Mouse (Mus musculus): Measurements from ENCODE around the gene Wars2. TPM values are rescaled to one million over a fixed set of nuclear protein-coding genes. Genes with fewer than 3 reads are reported as not detected.

Gene Wars2
- polyA plus RNA-seq, 1 experiment from 2014 or later = 10.9 TPM

Small RNA genes lying within 50 kb of the gene (microRNA-seq; reads per million reads assigned to microRNA genes)
- not detected for gene Mir6481

Other genes with a start within 250 kb of the Wars2 start
- gene Hao2, start 247.8 kb upstream of the Wars2 start, polyA plus RNA-seq (2014; fragmentation: Nextera tagmentation; extraction: Ambion mirVana) = 3.7 and 6.0 TPM in 2 replicates
- 0.12 TPM in 1 of 2 replicates, not detected in the other for gene Tbx15, start 99.3 kb downstream of the Wars2 start, polyA plus RNA-seq (2014; fragmentation: Nextera tagmentation; extraction: Ambion mirVana)

Data from intestine, embryonic 14.5 days (tissue).